Mouse (Mus musculus) fibroblast of lung, adult 2 months (primary cell): ENCODE measurements around the gene Ube2h.
A peak's percentile ranks its signal among the peaks of the same experiment; 100 is the strongest.
"Not testable (repeated sequence)": the region's sequence is repeated elsewhere in the genome, so short reads cannot be mapped to it uniquely, and the experiment has no call there.

Experiments
- DNase-seq: peaks from one replicate; pipeline ENCODE4 v3.0.0-alpha.2; 2011; ENCODE audit warnings: low read depth

The Ube2h gene

GRCm38 (mm10) chr6:30304399-30304917 lies at the start of gene Ube2h:
Gene Ube2h (minus strand): TSS chr6:30304539.
- peak; percentile 94 for DNase-seq

- DNase-seq: no peak
Measured at GRCm38 (mm10) chr6:30353661-30354060, 49.3 kb upstream of the Ube2h start.

GRCm38 (mm10) chr6:30352762-30353161 lies 48.4 kb upstream of the Ube2h start:
- no peak for DNase-seq

- DNase-seq: no peak
Measured at GRCm38 (mm10) chr6:30351290-30351689, 47.0 kb upstream of the Ube2h start.

- DNase-seq: no peak
Measured at GRCm38 (mm10) chr6:30347288-30347801, 43.0 kb upstream of the Ube2h start.

GRCm38 (mm10) chr6:30346737-30347136 lies 42.4 kb upstream of the Ube2h start:
- DNase-seq: peak; percentile 88

GRCm38 (mm10) chr6:30344032-30344431 lies 39.7 kb upstream of the Ube2h start:
- peak; percentile 79 for DNase-seq

GRCm38 (mm10) chr6:30340231-30340873 lies 36.0 kb upstream of the Ube2h start:
- no peak for DNase-seq

- DNase-seq: peak; percentile 50
Measured at GRCm38 (mm10) chr6:30336912-30337311, 32.6 kb upstream of the Ube2h start.

GRCm38 (mm10) chr6:30332262-30332661 lies 27.9 kb upstream of the Ube2h start:
- no peak for DNase-seq

- no peak for DNase-seq
Measured at GRCm38 (mm10) chr6:30330706-30331105, 26.4 kb upstream of the Ube2h start.

- DNase-seq: no peak
Measured at GRCm38 (mm10) chr6:30325932-30326501, 21.7 kb upstream of the Ube2h start.

GRCm38 (mm10) chr6:30321002-30321401 lies 16.7 kb upstream of the Ube2h start:
- DNase-seq: no peak

GRCm38 (mm10) chr6:30319216-30319615 lies 14.9 kb upstream of the Ube2h start:
- DNase-seq: no peak

GRCm38 (mm10) chr6:30312006-30312405 lies 7.7 kb upstream of the Ube2h start:
- no peak for DNase-seq

GRCm38 (mm10) chr6:30308751-30309150 lies 4.4 kb upstream of the Ube2h start:
- DNase-seq: no peak

GRCm38 (mm10) chr6:30307691-30308090 lies 3.4 kb upstream of the Ube2h start:
- no peak for DNase-seq

GRCm38 (mm10) chr6:30303771-30304398 lies 454 bp downstream of the Ube2h start:
- not testable (repeated sequence) for DNase-seq

- DNase-seq: no peak
Measured at GRCm38 (mm10) chr6:30302781-30303631, 1.3 kb downstream of the Ube2h start.

GRCm38 (mm10) chr6:30302156-30302555 lies 2.2 kb downstream of the Ube2h start:
- no peak for DNase-seq

- DNase-seq: no peak
Measured at GRCm38 (mm10) chr6:30300901-30301300, 3.4 kb downstream of the Ube2h start.

- DNase-seq: peak; percentile 90
Measured at GRCm38 (mm10) chr6:30300372-30300771, 4.0 kb downstream of the Ube2h start.
